10 mouse cellular contexts compared by ENCODE assay signal in the genomic region with DNA sequence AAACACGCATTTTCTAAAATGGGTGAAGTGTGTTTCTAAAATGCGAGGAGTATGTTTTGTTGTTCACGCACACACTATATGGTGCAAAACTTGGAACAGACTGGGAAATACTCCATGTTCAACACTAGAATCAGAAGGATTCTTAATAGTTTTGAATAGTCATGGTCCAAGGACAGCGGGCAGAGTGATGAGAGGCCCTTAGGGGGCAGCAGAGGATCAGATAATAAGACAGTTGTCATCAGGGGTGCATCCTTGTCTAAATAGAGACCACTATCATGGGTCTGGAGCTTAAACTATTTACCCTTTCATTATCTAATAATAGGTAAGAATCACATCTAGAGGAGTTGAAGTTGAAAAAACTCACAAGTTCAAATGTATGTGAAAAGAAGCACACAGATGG.
A peak's percentile ranks its signal among the peaks of the same experiment; 100 is the strongest.
DNase-seq lines count a peak whose midpoint lies in the region; ATAC-seq and TF ChIP-seq lines count a peak whose summit lies in the region.
"Had no signal": no experiment of that assay in that cellular context is flagged by ENCODE, and none has a peak within 500 bp of the region (broad histone marks: within the 10 kb centered on the region; RNA-seq: fewer than 3 reads in every experiment).

No protein-coding gene starts in this region.

- no peaks in the 10 kb centered on the region for H3K9me3 ChIP-seq in heart, embryonic 10.5 days
- H3K9me3 ChIP-seq in lung, postnatal 0 days (ENCODE audit: low read length) = no peaks in the 10 kb centered on the region
- H3K9me3 ChIP-seq in midbrain, postnatal 0 days (ENCODE audit: low read length) = no peaks in the 10 kb centered on the region
- H3K9me3 ChIP-seq: limb, embryonic 12.5 days had no signal

- no peaks in the 10 kb centered on the region for H3K27me3 ChIP-seq in heart, adult 2 months (ENCODE audit: control insufficient read depth, insufficient read depth, low read length)
- H3K27me3 ChIP-seq in heart, embryonic 10.5 days (ENCODE audit: insufficient read depth, poor library complexity, severe bottlenecking) = no peaks in the 10 kb centered on the region
- H3K27me3 ChIP-seq in lung, postnatal 0 days (replicated peaks; ENCODE audit: insufficient read depth, low read length) = no peaks in the 10 kb centered on the region
- no peaks in the 10 kb centered on the region for H3K27me3 ChIP-seq in midbrain, postnatal 0 days (ENCODE audit: insufficient read depth, low read length)
- H3K27me3 ChIP-seq: limb, embryonic 12.5 days had no signal

- no peak overlapping the region for H3K27ac ChIP-seq in heart, adult 2 months
- H3K27ac ChIP-seq in heart, embryonic 10.5 days = no peak overlapping the region
- H3K27ac ChIP-seq in lung, postnatal 0 days (ENCODE audit: low read length) = no peak overlapping the region
- no peak overlapping the region for H3K27ac ChIP-seq in midbrain, postnatal 0 days (ENCODE audit: low read depth, low read length)
- H3K27ac ChIP-seq: limb, embryonic 12.5 days had no signal

- H3K4me2 ChIP-seq in lung, postnatal 0 days (replicated peaks; ENCODE audit: low read depth, low read length) = no peak overlapping the region
- no peak overlapping the region for H3K4me2 ChIP-seq in midbrain, postnatal 0 days (ENCODE audit: low read depth, low read length, poor library complexity, severe bottlenecking)
- H3K4me2 ChIP-seq: limb, embryonic 12.5 days had no signal

- peak; percentile 30 for TF ChIP-seq CTCF in heart, adult 2 months (IDR thresholded peaks at IDR 0.05)
- peak; percentile 34 for TF ChIP-seq CTCF in lung, postnatal 0 days (IDR thresholded peaks at IDR 0.05)
- TF ChIP-seq CTCF in midbrain, postnatal 0 days (IDR thresholded peaks at IDR 0.05) = peak; percentile 55

- no peaks in the 10 kb centered on the region for H3K36me3 ChIP-seq in heart, adult 2 months (ENCODE audit: control insufficient read depth, insufficient read depth, low read length)
- no peaks in the 10 kb centered on the region for H3K36me3 ChIP-seq in heart, embryonic 10.5 days
- no peaks in the 10 kb centered on the region for H3K36me3 ChIP-seq in lung, postnatal 0 days (ENCODE audit: insufficient read depth, low read length)
- H3K36me3 ChIP-seq in midbrain, postnatal 0 days (ENCODE audit: insufficient read depth, low read length) = no peaks in the 10 kb centered on the region
- H3K36me3 ChIP-seq: limb, embryonic 12.5 days had no signal

- TF ChIP-seq EP300 in heart, adult 2 months (IDR thresholded peaks at IDR 0.05; ENCODE audit: insufficient read depth, low read depth, low read length) = no peak
- TF ChIP-seq EP300 in lung, postnatal 0 days (IDR thresholded peaks at IDR 0.05) = no peak

- no peak for TF ChIP-seq POLR2A in heart, adult 2 months (IDR thresholded peaks at IDR 0.05; ENCODE audit: insufficient read depth, low read depth, low read length)

- 59% methylated on average over 4 of the region's 4 CpGs for WGBS in heart, adult 2 months
- 57% methylated on average over 4 of the region's 4 CpGs for WGBS in heart, embryonic 10.5 days
- 62% methylated on average over 4 of the region's 4 CpGs for WGBS in lung, postnatal 0 days
- 67% methylated on average over 4 of the region's 4 CpGs for WGBS in midbrain, postnatal 0 days

- H3K9ac ChIP-seq in heart, adult 2 months (ENCODE audit: low read depth, low read length) = no peak overlapping the region
- no peak overlapping the region for H3K9ac ChIP-seq in lung, postnatal 0 days (replicated peaks; ENCODE audit: low read depth)
- H3K9ac ChIP-seq in midbrain, postnatal 0 days (replicated peaks; ENCODE audit: low read length, poor library complexity, severe bottlenecking) = no peak overlapping the region
- H3K9ac ChIP-seq: limb, embryonic 12.5 days had no signal

- no peaks in the 10 kb centered on the region for H3K4me1 ChIP-seq in heart, adult 2 months (ENCODE audit: control insufficient read depth, insufficient read depth, low read length)
- H3K4me1 ChIP-seq in heart, embryonic 10.5 days = no peaks in the 10 kb centered on the region
- no peaks in the 10 kb centered on the region for H3K4me1 ChIP-seq in lung, postnatal 0 days (ENCODE audit: insufficient read depth, low read depth, low read length)
- no peaks in the 10 kb centered on the region for H3K4me1 ChIP-seq in midbrain, postnatal 0 days (ENCODE audit: insufficient read depth, low read length)
- H3K4me1 ChIP-seq: limb, embryonic 12.5 days had no signal

- ATAC-seq in lung, postnatal 0 days = no peak
- ATAC-seq in midbrain, postnatal 0 days (ENCODE audit: low FRiP score) = no peak
- no peak for ATAC-seq in cerebellum, adult (ENCODE audit: insufficient number of reproducible peaks, low FRiP score, low TSS enrichment)

- no peaks in the 10 kb centered on the region for H3K79me2 ChIP-seq in heart, adult 2 months (replicated peaks; ENCODE audit: control insufficient read depth, insufficient read depth, low read length)

- H3K4me3 ChIP-seq in heart, adult 2 months = no peak overlapping the region
- no peak overlapping the region for H3K4me3 ChIP-seq in heart, embryonic 10.5 days
- no peak overlapping the region for H3K4me3 ChIP-seq in lung, postnatal 0 days (ENCODE audit: low read depth, low read length)
- no peak overlapping the region for H3K4me3 ChIP-seq in midbrain, postnatal 0 days (ENCODE audit: low read depth, low read length)
- H3K4me3 ChIP-seq: limb, embryonic 12.5 days had no signal

- intact Hi-C loops in heart, adult 2 months (cut with DNase I) = no loop called here

- no peak for DNase-seq in heart, adult 2 months
- no peak for DNase-seq in heart, embryonic 10.5 days (ENCODE audit: low spot score)
- peak; percentile 7 for DNase-seq in lung, postnatal 0 days (ENCODE audit: low spot score)
- no peak for DNase-seq in lung, adult 18-20 months
- peak; percentile 32 for DNase-seq in brain, adult 2 months (ENCODE audit: low read depth, low spot score)
- DNase-seq in midbrain, postnatal 0 days (ENCODE audit: low spot score) = peak; percentile 49
- no peak for DNase-seq in urinary bladder, postnatal 36 days (ENCODE audit: low spot score in 2 of 2)
- DNase-seq: heart, postnatal 14 days had no signal

Comparison
In these comparisons a context has a peak if more than half of its experiments do, and no peak if none do; other contexts are left out.
1. DNase-seq: peak in lung, postnatal 0 days (single experiment), brain, adult 2 months (single experiment) and midbrain, postnatal 0 days (single experiment); none in heart, adult 2 months (0 of 2), heart, embryonic 10.5 days (single experiment), lung, adult 18-20 months (0 of 2) and urinary bladder, postnatal 36 days (0 of 2).
2. Peak in every context shown above with its lines, with median percentiles within 50 percentile points of each other: CTCF ChIP-seq.